Mouse (Mus musculus) forebrain, postnatal 0 days (tissue): ENCODE results near the gene Olfr305. TPM values are rescaled to one million over a fixed set of nuclear protein-coding genes. Genes with fewer than 3 reads are reported as not detected.

Experiments
- ATAC-seq: fragments of 200-750 bp; cut with Nextera tagmentation; 2 replicates; pipeline ENCODE4 v1.8.0; 2017; ENCODE audit warnings: mild to moderate bottlenecking, moderate library complexity
- DNase-seq: peaks from one replicate; pipeline ENCODE4 v3.0.0-alpha.2; 2015
- H3K27ac ChIP-seq: fragments of 300-500 bp; sonication (generic); 2 replicates; pipeline ENCODE4 v1.5.1; 2014; ENCODE audit warnings: low read depth, mild to moderate bottlenecking, antibody characterized with exemption, low read length, moderate library complexity, mixed read lengths
- H3K27me3 ChIP-seq: fragments of 300-500 bp; sonication (generic); 2 replicates; pipeline ENCODE4 v1.6.1; 2014; ENCODE audit warnings: mild to moderate bottlenecking, low read length, mixed read lengths; ENCODE audit not compliant: insufficient read depth
- H3K36me3 ChIP-seq: fragments of 300-500 bp; sonication (generic); 2 replicates; pipeline ENCODE4 v1.6.1; 2014; ENCODE audit warnings: mild to moderate bottlenecking, moderate library complexity; ENCODE audit not compliant: insufficient read depth
- H3K4me1 ChIP-seq: fragments of 300-500 bp; sonication (generic); 2 replicates; pipeline ENCODE4 v1.6.1; 2014; ENCODE audit warnings: antibody characterized with exemption; ENCODE audit not compliant: insufficient read depth
- H3K4me2 ChIP-seq: fragments of 300-500 bp; sonication (generic); 2 replicates; pipeline ENCODE4 v1.6.1; 2014; ENCODE audit warnings: low read depth, mild to moderate bottlenecking, moderate library complexity
- H3K4me3 ChIP-seq: fragments of 300-500 bp; sonication (generic); 2 replicates; pipeline ENCODE4 v1.5.1; 2014; ENCODE audit warnings: low read depth, low read length, mixed read lengths
- H3K9ac ChIP-seq: fragments of 300-500 bp; sonication (generic); 2 replicates; pipeline ENCODE4 v1.6.1; 2014; ENCODE audit warnings: mild to moderate bottlenecking
- H3K9me3 ChIP-seq: fragments of 300-500 bp; sonication (generic); 2 replicates; pipeline ENCODE4 v1.6.1; 2016; ENCODE audit warnings: low read length
- CTCF ChIP-seq: sonication (generic); IDR thresholded peaks from 2 replicates; pipeline ENCODE4 v1.5.1; 2016; ENCODE audit warnings: antibody characterized with exemption, control low read depth, low read depth
- WGBS: fragments of 180-500 bp; shearing (Covaris S2); extraction: QIAGEN DNeasy Blood & Tissue Kit; methylation state at CpG from one replicate; pipeline ENCODE4 v1.1.7; 2014; 5-methylcytosine and 5-hydroxymethylcytosine counted together
- polyA plus RNA-seq: library from polyadenylated mRNA; unstranded; fragments of >200 nt; fragmentation: Nextera tagmentation; extraction: Ambion mirVana; gene quantifications from 2 replicates; pipeline ENCODE4 v1.2.1, GENCODE M21; 2015
- total RNA-seq: library from RNA; depleted of rRNA; stranded (reverse); fragments of >200 nt; gene quantifications from 2 replicates; pipeline ENCODE4 v1.2.3, GENCODE M21; 2014; rRNA removed

Gene Olfr305
- total and polyA plus RNA-seq, 2 experiments from 2014 or later = not detected

GRCm38 (mm10) chr7:86342881-86343565 lies 23.7 kb downstream of the Olfr305 start:
- TF ChIP-seq CTCF = no peak
- H3K36me3 ChIP-seq = no peaks in the 10 kb centered on the region
- no peaks in the 10 kb centered on the region for H3K27me3 ChIP-seq
- H3K4me2 ChIP-seq = no peak overlapping the region
- H3K9ac ChIP-seq = no peak overlapping the region
- no peak for ATAC-seq
- no peaks in the 10 kb centered on the region for H3K9me3 ChIP-seq
- no peak overlapping the region for H3K4me3 ChIP-seq
- no peaks in the 10 kb centered on the region for H3K4me1 ChIP-seq
- no peak for DNase-seq
- H3K27ac ChIP-seq = no peak overlapping the region
- 78% methylated on average over 14 of the region's 14 CpGs for WGBS

GRCm38 (mm10) chr7:86337486-86337885 lies 29.2 kb downstream of the Olfr305 start, which contains the start of gene Olfr307:
Gene Olfr307, minus strand, starts transcription at chr7:86337586.
- H3K9me3 ChIP-seq = no peaks in the 10 kb centered on the region
- H3K4me3 ChIP-seq = no peak within 1 kb of the TSS
- no peak within 1 kb of the TSS for H3K27ac ChIP-seq
- H3K9ac ChIP-seq = no peak within 1 kb of the TSS
- TF ChIP-seq CTCF = no peak
- 84% methylated on average over 1 of the region's 1 CpGs for WGBS
- ATAC-seq (no peak), DNase-seq (no peak)
- no peaks in the 10 kb centered on the region for H3K27me3 ChIP-seq
- H3K36me3 ChIP-seq = no peaks in the 10 kb centered on the region
- no peaks in the 10 kb centered on the region for H3K4me1 ChIP-seq
- H3K4me2 ChIP-seq = no peak within 1 kb of the TSS

- no peak within 1 kb of the TSS for H3K4me3 ChIP-seq
- ATAC-seq = no peak
- no peak within 1 kb of the TSS for H3K4me2 ChIP-seq
- no peaks in the 10 kb centered on the region for H3K27me3 ChIP-seq
- no peaks in the 10 kb centered on the region for H3K9me3 ChIP-seq
- no peaks in the 10 kb centered on the region for H3K36me3 ChIP-seq
- no peak for TF ChIP-seq CTCF
- H3K4me1 ChIP-seq = no peaks in the 10 kb centered on the region
- no peak for DNase-seq
- H3K9ac ChIP-seq = no peak within 1 kb of the TSS
- H3K27ac ChIP-seq = no peak within 1 kb of the TSS
These were observed 41.2 kb downstream of the Olfr305 start, which contains the start of gene Olfr308 for GRCm38 (mm10) chr7:86325530-86325929. Gene Olfr308, minus strand, starts transcription at chr7:86325630.

GRCm38 (mm10) chr7:86321323-86321722 lies 45.4 kb downstream of the Olfr305 start:
- Histone ChIP-seq H3K9me3 (no peaks in the 10 kb centered on the region), H3K27ac (no peak overlapping the region), H3K27me3 (no peaks in the 10 kb centered on the region), H3K9ac (no peak overlapping the region), H3K4me1 (no peaks in the 10 kb centered on the region), H3K4me3 (no peak overlapping the region), H3K4me2 (no peak overlapping the region), H3K36me3 (no peaks in the 10 kb centered on the region)
- no peak for DNase-seq
- ATAC-seq = no peak
- 95% methylated on average over 2 of the region's 2 CpGs for WGBS
- no peak for TF ChIP-seq CTCF

- TF ChIP-seq CTCF = no peak
- Histone ChIP-seq H3K36me3 (no peaks in the 10 kb centered on the region), H3K4me1 (no peaks in the 10 kb centered on the region), H3K27me3 (no peaks in the 10 kb centered on the region), H3K27ac (no peak within 1 kb of the TSS), H3K4me3 (no peak within 1 kb of the TSS), H3K9me3 (no peaks in the 10 kb centered on the region), H3K9ac (no peak within 1 kb of the TSS), H3K4me2 (no peak within 1 kb of the TSS)
- DNase-seq (no peak), ATAC-seq (no peak)
- WGBS = 76% methylated on average over 2 of the region's 2 CpGs
These were observed 53.1 kb downstream of the Olfr305 start, which contains the start of gene Olfr309 for GRCm38 (mm10) chr7:86313608-86314007. Gene Olfr309, minus strand, starts transcription at chr7:86313708.

Other genes starting within 250 kb of the Olfr305 start
- not detected in 2 replicates for gene Vmn2r75, start 195.2 kb downstream of the Olfr305 start, total RNA-seq
- not detected in 2 replicates for gene Vmn2r75, start 195.2 kb downstream of the Olfr305 start, polyA plus RNA-seq
- not detected in 2 replicates for gene Vmn2r76, start 120.6 kb downstream of the Olfr305 start, total RNA-seq
- gene Vmn2r76, start 120.6 kb downstream of the Olfr305 start, polyA plus RNA-seq = not detected in 2 replicates
- not detected in 2 replicates for gene Olfr310, start 89.8 kb downstream of the Olfr305 start, total RNA-seq
- gene Olfr310, start 89.8 kb downstream of the Olfr305 start, polyA plus RNA-seq = not detected in 2 replicates
- not detected in 2 replicates for gene Olfr309, start 53.2 kb downstream of the Olfr305 start, total RNA-seq
- gene Olfr309, start 53.2 kb downstream of the Olfr305 start, polyA plus RNA-seq = not detected in 2 replicates
- gene Olfr308, start 41.3 kb downstream of the Olfr305 start, total RNA-seq = not detected in 2 replicates
- not detected in 2 replicates for gene Olfr308, start 41.3 kb downstream of the Olfr305 start, polyA plus RNA-seq
- gene Olfr307, start 29.3 kb downstream of the Olfr305 start, total RNA-seq = not detected in 2 replicates
- not detected in 2 replicates for gene Olfr307, start 29.3 kb downstream of the Olfr305 start, polyA plus RNA-seq
- gene Olfr304, start 19.7 kb upstream of the Olfr305 start, total RNA-seq = not detected in 2 replicates
- gene Olfr304, start 19.7 kb upstream of the Olfr305 start, polyA plus RNA-seq = not detected in 2 replicates
- gene Olfr303, start 30.9 kb upstream of the Olfr305 start, total RNA-seq = not detected in 2 replicates
- gene Olfr303, start 30.9 kb upstream of the Olfr305 start, polyA plus RNA-seq = not detected in 2 replicates
- gene Olfr301, start 36.9 kb upstream of the Olfr305 start, total RNA-seq = not detected in 2 replicates
- not detected in 2 replicates for gene Olfr301, start 36.9 kb upstream of the Olfr305 start, polyA plus RNA-seq
- gene Olfr299, start 93.0 kb upstream of the Olfr305 start, total RNA-seq = not detected in 2 replicates
- gene Olfr299, start 93.0 kb upstream of the Olfr305 start, polyA plus RNA-seq = not detected in 2 replicates
- not detected in 2 replicates for gene Olfr298, start 125.6 kb upstream of the Olfr305 start, total RNA-seq
- not detected in 2 replicates for gene Olfr298, start 125.6 kb upstream of the Olfr305 start, polyA plus RNA-seq
- not detected in 2 replicates for gene Olfr297, start 153.0 kb upstream of the Olfr305 start, total RNA-seq
- not detected in 2 replicates for gene Olfr297, start 153.0 kb upstream of the Olfr305 start, polyA plus RNA-seq
- not detected in 2 replicates for gene Olfr295, start 216.9 kb upstream of the Olfr305 start, total RNA-seq
- not detected in 2 replicates for gene Olfr295, start 216.9 kb upstream of the Olfr305 start, polyA plus RNA-seq
- gene Olfr294, start 249.7 kb upstream of the Olfr305 start, total RNA-seq = not detected in 2 replicates
- not detected in 2 replicates for gene Olfr294, start 249.7 kb upstream of the Olfr305 start, polyA plus RNA-seq